Mouse (Mus musculus) spleen, postnatal 14 days (tissue): ENCODE data around the gene Fa2h.

Experiments
- DNase-seq, 2 experiments: peaks; one replicate each; pipeline ENCODE4 v3.0.0; 2021 to 2022; ENCODE audit warnings: low spot score in 2 of 2

Fa2h gene

GRCm38 (mm10) chr8:111393391-111394363, at the start of gene Fa2h:
Gene Fa2h, minus strand, starts transcription at chr8:111393824.
- peak; percentile 23 to 28 for DNase-seq

GRCm38 (mm10) chr8:111439189-111439588, 45.6 kb upstream of the Fa2h start:
- DNase-seq, result peak in 1 of 2 experiments; percentile 44

- no peak for DNase-seq
Observed at GRCm38 (mm10) chr8:111435071-111435828, 41.6 kb upstream of the Fa2h start.

GRCm38 (mm10) chr8:111424646-111425045, 31.0 kb upstream of the Fa2h start:
- no peak for DNase-seq

GRCm38 (mm10) chr8:111424181-111424580, 30.6 kb upstream of the Fa2h start:
- no peak for DNase-seq

- no peak for DNase-seq
Observed at GRCm38 (mm10) chr8:111422614-111423013, 29.0 kb upstream of the Fa2h start.

GRCm38 (mm10) chr8:111419171-111419570, 25.5 kb upstream of the Fa2h start:
- DNase-seq, result no peak

GRCm38 (mm10) chr8:111418601-111419000, 25.0 kb upstream of the Fa2h start:
- no peak for DNase-seq

- no peak for DNase-seq
Observed at GRCm38 (mm10) chr8:111417222-111417621, 23.6 kb upstream of the Fa2h start.

GRCm38 (mm10) chr8:111403391-111403790, 9.8 kb upstream of the Fa2h start:
- DNase-seq, result no peak

- no peak for DNase-seq
Observed at GRCm38 (mm10) chr8:111391268-111391667, 2.4 kb downstream of the Fa2h start.

GRCm38 (mm10) chr8:111390837-111391236, 2.8 kb downstream of the Fa2h start:
- DNase-seq, result no peak

GRCm38 (mm10) chr8:111389581-111389980, 4.0 kb downstream of the Fa2h start:
- DNase-seq, result no peak

- DNase-seq, result no peak
Observed at GRCm38 (mm10) chr8:111385915-111386314, 7.7 kb downstream of the Fa2h start.

GRCm38 (mm10) chr8:111384628-111385027, 9.0 kb downstream of the Fa2h start:
- DNase-seq, result no peak

- DNase-seq, result no peak
Observed at GRCm38 (mm10) chr8:111375192-111375591, 18.4 kb downstream of the Fa2h start.

- no peak for DNase-seq
Observed at GRCm38 (mm10) chr8:111369711-111370110, 23.9 kb downstream of the Fa2h start.

- no peak for DNase-seq
Observed at GRCm38 (mm10) chr8:111367350-111367749, 26.3 kb downstream of the Fa2h start.

GRCm38 (mm10) chr8:111366610-111367234, 26.9 kb downstream of the Fa2h start:
- DNase-seq, result no peak

GRCm38 (mm10) chr8:111363489-111363888, 30.1 kb downstream of the Fa2h start:
- no peak for DNase-seq

- no peak for DNase-seq
Observed at GRCm38 (mm10) chr8:111360579-111361209, 32.9 kb downstream of the Fa2h start.

GRCm38 (mm10) chr8:111359936-111360335, 33.7 kb downstream of the Fa2h start:
- DNase-seq, result no peak
